In the genomic region with DNA sequence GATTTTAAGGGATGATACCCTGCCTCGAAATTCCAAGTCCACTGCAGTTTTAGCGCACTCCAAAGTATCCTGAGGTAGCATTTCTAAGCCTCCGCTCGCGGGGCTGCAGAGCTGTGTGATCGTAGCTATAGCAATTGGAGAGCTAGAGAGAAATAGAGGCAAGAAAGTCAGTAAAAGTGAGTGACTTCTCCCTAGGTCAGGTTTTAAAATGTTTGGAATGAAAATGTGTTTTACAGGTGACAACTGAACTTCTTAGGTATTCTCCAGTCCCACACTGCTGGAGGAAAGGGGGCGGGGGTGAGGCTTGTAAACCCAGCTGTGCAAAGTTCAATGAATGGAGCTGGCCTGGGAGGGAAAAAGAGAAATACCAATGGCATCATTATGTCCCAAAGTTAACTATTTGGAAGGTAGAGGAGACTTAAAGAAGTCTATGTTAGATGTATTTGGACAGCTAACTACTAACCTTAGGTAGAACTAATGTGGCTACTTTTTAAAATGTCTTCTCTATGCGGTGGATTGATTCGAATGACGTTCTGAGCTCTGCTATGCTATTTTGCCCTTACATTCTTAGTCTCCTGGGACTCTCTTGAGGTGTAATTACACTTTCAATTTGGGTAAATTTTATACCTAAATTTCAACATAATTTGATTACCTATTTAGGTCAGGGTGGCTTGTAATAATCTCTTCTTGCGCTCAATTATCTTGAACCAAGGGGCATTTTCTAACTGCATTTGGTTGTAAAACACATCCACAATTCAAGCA, we compare ENCODE assay signal across 18 mouse cellular contexts. TPM values are rescaled to one million over a fixed set of nuclear protein-coding genes. Genes with fewer than 3 reads are reported as not detected.
DNase-seq lines count a peak whose midpoint lies in the region; ATAC-seq and TF ChIP-seq lines count a peak whose summit lies in the region.
"Had no signal": no experiment of that assay in that cellular context is flagged by ENCODE, and none has a peak within 500 bp of the region (broad histone marks: within the 10 kb centered on the region; RNA-seq: fewer than 3 reads in every experiment).

No protein-coding gene starts in this region.

- DNase-seq in liver, embryonic 11.5 days (ENCODE audit: low spot score), result no peak
- peak; percentile 14 for DNase-seq in ZHBTc4 (ENCODE audit: low read depth, low spot score)
- DNase-seq in embryonic facial prominence, embryonic 10.5 days (ENCODE audit: low spot score), result peak; percentile 50
- DNase-seq in lung, postnatal 14 days, result peak; percentile 10
- DNase-seq in layer of hippocampus, adult 2 months (ENCODE audit: low spot score in 2 of 2), result no peak
- no peak for DNase-seq in adrenal gland, adult 18-20 months (ENCODE audit: low spot score in 2 of 2)
- DNase-seq in urinary bladder, postnatal 4 days (ENCODE audit: low spot score in 2 of 2), result no peak
- DNase-seq: cerebellum, adult 8-10 months; layer of hippocampus, adult 9-11 months; thymus, postnatal 36 days had no signal

- H3K27ac ChIP-seq in liver, embryonic 11.5 days (ENCODE audit: low read depth, low read length), result no peak overlapping the region
- H3K27ac ChIP-seq in liver, embryonic 12.5 days, result no peak overlapping the region
- no peak overlapping the region for H3K27ac ChIP-seq in embryonic facial prominence, embryonic 10.5 days (replicated peaks)
- H3K27ac ChIP-seq in layer of hippocampus, adult 2 months, result no peak overlapping the region
- H3K27ac ChIP-seq: embryonic facial prominence, embryonic 12.5 days; hindbrain, embryonic 15.5 days; kidney, embryonic 15.5 days; macrophage had no signal

- H3K9ac ChIP-seq in liver, embryonic 11.5 days (ENCODE audit: low read depth, low read length), result no peak overlapping the region
- H3K9ac ChIP-seq in liver, embryonic 12.5 days, result no peak overlapping the region
- H3K9ac ChIP-seq: embryonic facial prominence, embryonic 12.5 days; hindbrain, embryonic 15.5 days; kidney, embryonic 15.5 days had no signal

- H3K9me3 ChIP-seq in liver, embryonic 11.5 days (ENCODE audit: control insufficient read depth, low read length), result no peaks in the 10 kb centered on the region
- H3K9me3 ChIP-seq in liver, embryonic 12.5 days (replicated peaks), result no peaks in the 10 kb centered on the region
- no peaks in the 10 kb centered on the region for H3K9me3 ChIP-seq in embryonic facial prominence, embryonic 10.5 days
- H3K9me3 ChIP-seq: embryonic facial prominence, embryonic 12.5 days; hindbrain, embryonic 15.5 days; kidney, embryonic 15.5 days had no signal

- no peaks in the 10 kb centered on the region for H3K4me1 ChIP-seq in liver, embryonic 11.5 days (replicated peaks; ENCODE audit: control insufficient read depth, insufficient read depth, low read length)
- peaks cover 3% of the 10 kb centered on the region; the same call in 1 of the 2 replicates for H3K4me1 ChIP-seq in liver, embryonic 12.5 days
- peaks cover 27% of the 10 kb centered on the region for H3K4me1 ChIP-seq in embryonic facial prominence, embryonic 10.5 days

- no peaks in the 10 kb centered on the region for H3K36me3 ChIP-seq in liver, embryonic 11.5 days (ENCODE audit: control insufficient read depth, insufficient read depth, low read length)
- no peaks in the 10 kb centered on the region for H3K36me3 ChIP-seq in liver, embryonic 12.5 days
- H3K36me3 ChIP-seq in embryonic facial prominence, embryonic 10.5 days (replicated peaks), result no peaks in the 10 kb centered on the region
- H3K36me3 ChIP-seq: embryonic facial prominence, embryonic 12.5 days; hindbrain, embryonic 15.5 days; kidney, embryonic 15.5 days had no signal

- WGBS in liver, embryonic 11.5 days, result 5% methylated on average over 11 of the region's 11 CpGs
- 8% methylated on average over 11 of the region's 11 CpGs for WGBS in liver, embryonic 12.5 days (ENCODE audit: insufficient replicate concordance)
- 3% methylated on average over 11 of the region's 11 CpGs for WGBS in embryonic facial prominence, embryonic 10.5 days

- no peak for TF ChIP-seq CTCF in layer of hippocampus, adult 2 months (conservative IDR thresholded peaks at IDR 0.05)

- H3K27me3 ChIP-seq in liver, embryonic 11.5 days (replicated peaks; ENCODE audit: control insufficient read depth, insufficient read depth, low read length), result peaks cover 91% of the 10 kb centered on the region
- peaks cover 91% of the 10 kb centered on the region for H3K27me3 ChIP-seq in liver, embryonic 12.5 days (replicated peaks)
- H3K27me3 ChIP-seq in embryonic facial prominence, embryonic 10.5 days (replicated peaks; ENCODE audit: low read depth, poor library complexity, severe bottlenecking), result peaks cover 100% of the 10 kb centered on the region

- ATAC-seq in liver, embryonic 11.5 days (replicated peaks; ENCODE audit: low FRiP score), result no peak
- no peak for ATAC-seq in liver, embryonic 12.5 days

- H3K4me3 ChIP-seq in liver, embryonic 11.5 days (ENCODE audit: low read depth, low read length), result no peak overlapping the region
- H3K4me3 ChIP-seq in liver, embryonic 12.5 days, result no peak overlapping the region
- H3K4me3 ChIP-seq in embryonic facial prominence, embryonic 10.5 days, result no peak overlapping the region
- no peak overlapping the region for H3K4me3 ChIP-seq in layer of hippocampus, adult 2 months
- H3K4me3 ChIP-seq: embryonic facial prominence, embryonic 12.5 days; hindbrain, embryonic 15.5 days; kidney, embryonic 15.5 days; myocyte had no signal

- peak overlapping the region; percentile 37 for H3K4me2 ChIP-seq in liver, embryonic 11.5 days
- no peak overlapping the region for H3K4me2 ChIP-seq in liver, embryonic 12.5 days
- H3K4me2 ChIP-seq: embryonic facial prominence, embryonic 12.5 days; hindbrain, embryonic 15.5 days; kidney, embryonic 15.5 days had no signal

RNA-seq across cellular contexts. Expression of a gene that starts 9.6 kb away (rescaled TPM):
- polyA plus RNA-seq in liver, embryonic 11.5 days (2014; fragmentation: Nextera tagmentation; extraction: Ambion mirVana), result 3.4 and 3.5 TPM in 2 replicates
- 2.4 and 2.6 TPM in 2 replicates for polyA plus RNA-seq in liver, embryonic 12.5 days (2016; fragmentation: Nextera tagmentation; extraction: Ambion mirVana)
- polyA plus RNA-seq in embryonic facial prominence, embryonic 10.5 days (2016; fragmentation: Nextera tagmentation; extraction: Ambion mirVana), result 0.49 and 0.72 TPM in 2 replicates
- not detected for total RNA-seq in layer of hippocampus, adult 2 months (2021)
- not detected for total RNA-seq in adrenal gland, adult 18-20 months (2021)
- total RNA-seq: left cerebral cortex, postnatal 14 days had no signal
- polyA plus RNA-seq: heart, postnatal 0 days; macrophage; myocyte had no signal

RNA-seq across cellular contexts. Expression of a gene that starts 26.8 kb away (rescaled TPM):
- polyA plus RNA-seq in liver, embryonic 11.5 days (2014; fragmentation: Nextera tagmentation; extraction: Ambion mirVana), result 0.38 and 0.47 TPM in 2 replicates
- polyA plus RNA-seq in liver, embryonic 12.5 days (2016; fragmentation: Nextera tagmentation; extraction: Ambion mirVana), result 0.08 and 0.11 TPM in 2 replicates
- 0.34 and 0.38 TPM in 2 replicates for polyA plus RNA-seq in embryonic facial prominence, embryonic 10.5 days (2016; fragmentation: Nextera tagmentation; extraction: Ambion mirVana)
- under 1 TPM; 0.22 to 0.23 TPM for total RNA-seq in layer of hippocampus, adult 2 months (2021)
- total RNA-seq in adrenal gland, adult 18-20 months (2021), result not detected
- polyA plus RNA-seq: heart, postnatal 0 days; macrophage; myocyte had no signal

Comparison
In these comparisons a context has a peak if more than half of its experiments do, and no peak if none do; other contexts are left out.
1. DNase-seq: peak in ZHBTc4 (single experiment), embryonic facial prominence, embryonic 10.5 days (single experiment) and lung, postnatal 14 days (single experiment); none in liver, embryonic 11.5 days (single experiment), layer of hippocampus, adult 2 months (0 of 2), adrenal gland, adult 18-20 months (0 of 2) and urinary bladder, postnatal 4 days (0 of 2).